Mouse (Mus musculus) urinary bladder, adult 2 months (tissue): Measurements from ENCODE around the gene Epb41. TPM values are rescaled to one million over a fixed set of nuclear protein-coding genes. Genes with fewer than 3 reads are reported as not detected.

Experiments
- DNase-seq: peaks from one replicate; pipeline ENCODE4 v3.0.0; 2022; ENCODE audit warnings: low spot score
- polyA plus RNA-seq: library from polyadenylated mRNA; depleted of rRNA; stranded (reverse); fragments of >200 nt; gene quantifications from 2 replicates; pipeline ENCODE4 v1.2.3, GENCODE M21; 2012; rRNA removed

Gene Epb41
- polyA plus RNA-seq: 61.2 and 66.1 TPM in 2 replicates

DNA sequence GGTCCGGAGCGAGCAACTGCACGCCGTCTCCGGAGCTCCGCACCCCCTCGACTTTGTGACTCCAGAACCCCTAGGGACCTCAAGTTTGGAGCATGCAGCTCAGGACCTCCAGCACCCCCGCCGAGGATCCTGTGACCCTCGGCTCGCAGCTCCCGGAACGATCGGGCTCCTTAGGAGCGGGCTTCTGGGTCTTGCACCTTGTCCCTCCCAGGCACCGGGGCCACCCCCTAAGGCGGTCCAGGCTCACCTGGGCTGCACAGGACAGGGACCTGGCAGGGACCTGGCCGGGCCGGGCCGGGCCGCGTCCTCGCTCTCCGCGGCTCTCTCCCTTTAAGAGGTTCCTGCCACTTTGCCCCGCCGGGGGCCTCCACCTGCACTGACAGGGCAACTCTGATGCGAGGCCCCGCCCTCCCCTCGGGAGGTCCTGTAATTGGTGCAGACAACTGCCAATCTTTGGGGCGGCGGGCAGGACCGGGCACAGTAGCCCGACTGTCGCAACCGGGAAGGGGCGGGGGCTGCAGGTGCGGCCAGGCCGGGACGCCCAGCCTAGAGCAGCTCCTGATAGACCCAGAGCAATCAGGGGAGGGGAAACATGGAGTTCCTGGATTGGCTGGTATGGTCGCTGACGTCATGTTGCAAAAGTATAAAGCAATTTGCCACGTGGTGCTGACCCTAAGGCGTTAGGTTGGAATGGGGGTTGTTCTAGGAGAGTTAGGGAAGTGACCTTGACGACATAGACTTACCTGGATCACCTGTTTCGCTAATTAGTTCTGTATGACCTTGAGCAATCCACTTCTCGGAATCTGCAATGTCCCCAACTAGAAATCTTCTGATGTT is at the start of gene Epb41:
Gene Epb41, minus strand, starts transcription at position 389 of the 837 bp plus-strand sequence.
- DNase-seq: peak; percentile 98

DNA sequence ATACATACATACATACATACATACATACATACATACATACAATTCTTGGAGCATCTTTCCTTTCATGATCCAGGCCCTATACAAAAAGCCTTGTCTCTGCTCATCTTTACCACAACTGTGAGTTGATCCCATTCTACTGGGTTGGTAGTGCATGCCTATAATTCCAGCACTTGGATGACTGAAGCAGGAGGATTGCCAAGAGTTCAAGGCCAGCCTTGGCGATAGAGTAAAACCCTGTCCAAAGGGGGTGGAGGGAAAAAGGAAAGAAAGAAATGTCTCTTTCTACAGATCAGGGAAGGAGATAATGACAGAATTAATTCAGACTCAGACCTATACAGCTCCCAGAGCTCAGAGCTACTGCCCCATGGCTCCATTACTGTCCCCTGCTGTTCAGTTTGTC is 48.0 kb upstream of the Epb41 start:
- no peak for DNase-seq

DNA sequence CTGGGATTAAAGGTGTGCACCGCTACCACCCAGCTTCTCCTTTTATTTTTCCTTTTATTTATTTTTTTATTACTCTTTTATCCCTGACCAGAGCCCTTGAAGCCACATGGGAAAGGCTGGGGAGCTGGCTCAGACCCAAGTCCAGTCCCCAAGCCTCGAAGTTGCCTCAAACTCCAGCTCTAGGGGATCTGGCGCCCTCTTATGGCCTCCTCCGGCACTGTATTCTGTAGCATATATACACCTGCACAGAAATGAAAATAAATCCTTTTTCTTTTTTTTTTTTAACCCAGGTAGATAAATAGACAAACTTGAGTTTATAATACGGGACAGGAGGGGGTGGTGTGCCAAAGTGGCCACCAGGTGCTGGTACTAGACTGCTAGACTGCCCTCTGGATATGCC is 46.6 kb upstream of the Epb41 start:
- no peak for DNase-seq

DNA sequence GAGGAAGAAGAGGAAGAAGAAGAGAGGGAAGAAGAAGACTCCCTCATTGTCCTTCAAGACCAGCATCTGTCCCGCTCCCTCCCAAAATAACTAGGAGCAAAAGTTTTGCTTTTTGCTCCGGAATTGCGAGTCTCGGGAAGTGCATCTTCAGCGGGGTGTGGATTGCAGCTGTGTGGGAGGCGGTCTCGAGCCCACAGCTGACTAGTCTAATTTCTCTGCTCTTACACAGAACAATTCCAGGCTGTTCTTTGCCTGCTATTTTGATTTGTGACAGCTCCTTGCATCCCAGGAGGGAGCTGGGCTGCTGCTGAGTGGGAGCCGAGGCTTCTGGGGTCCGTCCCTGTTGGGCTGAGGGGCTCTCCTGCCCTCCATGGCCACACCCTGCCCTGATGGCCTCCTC is 44.4 kb upstream of the Epb41 start:
- no peak for DNase-seq

DNA sequence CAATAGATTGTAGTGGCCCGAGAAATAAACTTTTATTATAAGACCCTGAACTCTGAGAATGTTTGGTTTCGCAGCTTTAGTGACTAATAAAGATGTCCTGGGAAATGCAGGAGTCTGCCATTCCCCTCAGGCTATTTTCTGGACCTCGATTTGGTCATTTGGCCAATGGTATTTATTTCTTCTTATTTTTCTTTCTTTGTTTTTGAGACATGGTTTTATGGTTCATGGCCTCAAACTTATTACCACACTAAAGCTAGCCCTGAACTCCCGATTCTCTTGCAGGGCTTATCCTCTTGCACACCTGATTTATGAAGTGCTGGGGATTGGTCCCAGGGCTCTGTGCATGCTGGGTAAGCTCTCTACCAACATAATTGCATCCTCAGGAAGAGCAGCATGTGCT is 41.2 kb upstream of the Epb41 start:
- no peak for DNase-seq

DNA sequence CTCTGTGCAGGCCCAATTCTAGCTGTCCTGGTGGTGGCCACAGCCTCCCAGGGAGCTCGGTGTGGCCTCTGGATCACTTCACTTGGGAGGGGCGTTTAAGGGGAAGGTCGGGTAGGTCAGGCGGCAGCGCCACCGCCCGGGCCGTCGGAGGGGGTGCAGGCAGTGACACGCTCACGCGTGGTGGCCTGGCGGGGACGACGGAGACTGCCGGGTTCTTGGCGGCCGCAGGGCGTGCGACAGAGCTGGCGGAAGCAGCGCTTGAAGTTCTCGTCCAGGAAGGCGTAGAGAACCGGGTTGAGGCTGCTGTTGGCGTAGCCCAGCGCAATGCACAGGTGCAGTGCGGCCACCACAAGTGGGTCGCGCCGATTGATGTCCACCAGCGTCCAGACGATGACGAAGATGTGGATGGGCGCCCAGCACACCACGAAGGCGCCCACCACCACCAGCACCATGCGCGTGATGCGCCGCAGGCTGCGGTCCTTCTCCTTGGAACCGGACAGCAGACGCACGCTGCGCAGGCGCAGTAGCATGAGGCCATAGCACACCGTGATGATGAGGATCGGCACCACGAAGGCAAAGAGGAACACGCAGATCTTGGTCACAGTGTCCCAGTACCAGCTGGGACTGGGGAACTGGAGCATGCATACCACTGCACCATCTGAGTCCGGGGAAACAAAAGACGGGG is 38.4 kb upstream of the Epb41 start:
- no peak for DNase-seq

DNA sequence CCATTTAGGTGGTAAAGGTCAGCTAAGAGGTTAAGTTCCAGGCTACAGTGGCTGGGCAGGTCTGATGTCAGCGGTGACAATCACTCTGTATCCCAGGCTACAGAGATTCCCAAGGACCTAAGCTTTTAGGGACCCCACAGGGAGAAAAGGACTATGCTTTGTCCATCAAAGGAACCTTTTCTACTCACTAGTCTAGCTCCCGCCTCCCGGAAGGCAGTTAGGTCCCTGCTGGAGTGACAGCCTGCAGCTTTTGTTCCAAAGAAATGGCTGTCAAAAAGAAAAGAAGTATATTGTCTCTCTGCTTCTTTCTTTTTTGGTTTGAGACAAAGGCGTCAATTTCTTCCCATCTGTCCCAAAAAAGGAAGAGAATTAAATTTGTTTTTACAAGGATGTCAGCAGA is 36.1 kb upstream of the Epb41 start:
- no peak for DNase-seq

DNA sequence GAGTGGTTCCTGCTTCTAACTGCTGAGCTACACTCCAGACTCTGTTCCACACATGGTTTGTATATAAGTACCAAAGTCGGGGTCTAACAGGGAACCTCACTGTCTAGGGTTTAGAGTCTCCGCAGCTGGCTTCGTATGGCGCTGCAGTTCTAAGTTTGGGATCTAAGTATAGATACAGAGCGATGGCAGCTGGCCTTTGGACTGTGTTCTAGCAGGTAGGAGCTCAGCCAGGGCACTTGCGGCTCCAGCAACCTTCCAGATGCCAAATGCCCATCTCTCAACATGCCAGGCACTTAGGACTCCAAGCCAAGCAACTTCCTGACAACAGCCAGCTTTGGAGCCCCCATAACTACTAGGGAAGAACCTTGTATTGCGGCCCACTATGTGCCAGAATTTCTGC is 33.1 kb upstream of the Epb41 start:
- DNase-seq: no peak

DNA sequence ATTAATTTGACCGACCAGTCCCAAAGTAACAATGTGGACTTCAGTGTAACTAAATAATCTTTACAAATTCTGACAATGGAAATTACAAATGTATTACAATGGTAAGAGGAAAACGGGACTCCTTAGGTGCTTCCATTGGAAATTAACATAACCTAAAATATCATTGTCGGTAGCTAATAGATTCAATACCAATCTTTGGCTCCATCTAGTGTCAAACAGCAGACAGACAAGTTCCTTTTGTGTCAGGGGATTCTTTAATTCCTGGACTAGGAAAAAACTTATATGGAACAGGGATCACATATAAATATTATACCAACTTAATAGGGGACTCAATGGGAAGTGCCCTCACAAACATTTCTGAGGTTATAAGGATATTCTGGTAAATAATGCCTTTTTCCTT is 26.0 kb upstream of the Epb41 start:
- DNase-seq: no peak

DNA sequence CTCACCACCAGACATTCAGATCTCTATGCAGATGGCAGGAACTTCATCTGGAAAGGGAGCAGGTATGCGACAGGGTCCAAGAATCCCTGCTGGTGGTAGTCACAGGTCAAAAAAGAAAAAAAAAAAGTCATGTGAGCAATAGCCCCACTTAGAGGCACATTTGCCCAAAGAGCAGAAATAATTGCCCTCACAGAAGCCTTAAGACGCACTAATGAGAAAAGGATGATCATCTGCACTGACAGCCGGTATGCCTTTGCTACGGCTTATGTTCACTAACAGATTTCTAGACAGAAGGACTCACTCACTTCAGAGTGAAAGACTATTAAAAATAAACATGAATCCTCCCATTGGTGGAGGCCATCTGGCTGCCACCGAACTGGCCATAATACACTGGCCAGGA is 24.4 kb upstream of the Epb41 start:
- DNase-seq: no peak

DNA sequence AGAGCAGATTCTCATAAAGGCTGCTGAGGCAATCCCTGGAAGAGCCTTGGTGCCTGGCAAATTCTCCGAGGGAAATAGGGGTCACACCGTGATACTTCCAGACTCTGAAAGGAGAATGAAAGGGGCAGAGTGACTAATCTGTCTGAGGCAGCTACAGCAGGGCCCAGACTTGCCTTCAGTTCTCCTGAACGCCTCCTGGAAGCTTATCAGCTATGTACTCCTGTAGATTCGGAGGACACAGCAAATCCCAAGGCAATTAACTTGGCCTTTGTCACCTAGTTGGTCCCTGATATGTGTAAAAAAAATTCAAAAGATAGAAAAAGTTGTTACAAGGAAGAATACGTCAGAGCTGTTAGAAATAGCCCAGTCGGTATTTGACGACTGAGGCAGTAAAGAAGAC is 19.9 kb upstream of the Epb41 start:
- no peak for DNase-seq

DNA sequence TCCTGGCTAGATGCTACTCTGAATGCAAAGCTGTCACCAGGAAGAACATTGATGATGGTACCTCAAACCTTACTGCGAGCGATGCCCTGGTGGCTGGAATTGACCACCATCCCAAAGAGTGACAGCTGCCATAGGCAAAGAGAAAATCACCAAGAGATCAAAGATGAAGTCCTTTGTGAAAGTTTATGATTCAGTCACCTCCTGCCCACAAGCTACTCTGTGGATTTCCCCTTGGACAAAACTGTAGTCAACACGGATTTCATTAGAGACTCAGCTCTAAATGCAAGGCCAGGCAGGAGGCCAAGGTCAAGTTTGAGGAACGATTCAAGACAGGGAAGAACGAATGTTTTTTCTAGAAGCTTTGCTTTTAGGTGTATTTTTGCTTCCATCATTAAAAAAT is 18.8 kb upstream of the Epb41 start:
- no peak for DNase-seq

DNA sequence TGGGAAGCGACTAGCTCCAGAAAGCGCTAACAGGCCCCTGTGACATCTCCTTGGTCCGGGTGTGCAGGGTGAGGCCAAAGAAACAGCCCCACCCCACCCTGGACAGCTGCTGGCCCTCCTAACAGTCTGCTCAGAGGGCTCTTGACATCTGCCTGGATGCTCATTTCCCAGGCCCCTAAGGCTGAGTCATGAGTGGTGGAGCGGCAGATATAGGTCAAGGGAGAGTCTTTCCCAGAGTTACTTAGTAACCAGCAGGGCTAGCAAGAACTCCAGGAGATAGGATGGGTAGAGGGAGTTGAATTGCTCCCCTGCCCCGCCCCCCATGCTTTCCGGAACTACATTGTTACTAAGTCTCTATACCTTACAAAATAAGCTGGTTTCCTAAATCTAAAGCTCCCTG is 18.0 kb upstream of the Epb41 start:
- no peak for DNase-seq

DNA sequence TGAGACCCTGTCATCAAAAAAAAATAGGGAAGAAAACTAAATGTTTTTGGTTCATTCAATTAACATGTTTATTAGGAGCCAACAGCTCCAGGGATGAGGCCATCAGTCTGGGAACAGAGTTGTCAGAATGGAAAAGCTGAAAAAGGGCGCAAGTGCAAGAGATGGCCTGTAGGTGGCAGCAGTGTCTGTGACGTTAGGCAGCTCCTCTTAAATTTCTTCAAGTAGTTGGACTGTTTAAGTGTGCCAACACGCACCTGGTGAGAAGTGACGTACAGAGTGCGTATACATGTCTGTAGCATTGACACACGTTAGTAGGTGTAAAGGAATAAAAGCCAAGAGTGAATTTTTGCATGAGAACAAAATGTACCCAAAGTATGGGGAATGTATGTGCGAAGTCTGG is 13.8 kb upstream of the Epb41 start:
- DNase-seq: no peak

DNA sequence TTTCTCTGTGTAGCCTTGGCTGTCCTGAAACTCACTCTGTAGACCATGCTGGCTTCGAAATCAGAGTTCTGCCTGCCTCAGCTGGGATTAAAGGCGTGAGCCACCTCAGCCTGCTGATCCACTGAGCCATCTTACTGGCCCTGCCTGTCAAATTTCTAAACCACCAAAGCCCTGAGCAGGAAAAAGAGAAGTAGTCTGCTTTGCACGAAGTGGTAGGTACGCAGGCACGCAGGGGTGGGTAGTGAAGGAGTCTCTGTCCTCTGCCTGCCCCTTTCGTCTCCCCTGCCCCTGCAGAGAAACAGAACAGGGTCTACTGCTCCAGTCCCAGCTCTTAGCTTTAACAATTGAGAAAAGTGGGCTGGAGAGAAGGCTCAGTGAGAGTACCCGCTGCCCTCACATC is 10.0 kb upstream of the Epb41 start:
- no peak for DNase-seq

DNA sequence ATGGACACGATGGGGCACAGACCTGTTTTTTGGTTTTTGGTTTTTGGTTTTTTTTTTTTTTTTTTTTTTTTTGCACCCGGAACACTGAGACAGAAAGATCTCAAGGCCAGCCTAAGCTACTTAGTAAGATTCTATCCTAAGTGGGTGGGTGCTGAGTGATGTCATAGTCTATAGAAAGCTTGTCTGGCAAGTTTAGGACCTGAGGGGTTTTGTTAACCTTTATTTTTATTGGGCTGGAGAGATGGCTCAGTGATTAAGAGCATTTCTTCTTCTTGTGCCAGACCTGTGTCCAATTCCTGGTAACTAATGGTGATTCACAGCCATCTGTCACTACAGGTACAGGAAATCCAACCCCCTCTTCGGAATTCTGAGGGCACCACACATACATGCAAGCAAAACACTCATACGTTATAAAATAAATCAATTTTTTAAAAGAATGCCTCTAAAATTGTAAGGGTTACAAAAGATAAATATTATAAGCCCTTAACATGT is 5.4 kb upstream of the Epb41 start:
- no peak for DNase-seq

DNA sequence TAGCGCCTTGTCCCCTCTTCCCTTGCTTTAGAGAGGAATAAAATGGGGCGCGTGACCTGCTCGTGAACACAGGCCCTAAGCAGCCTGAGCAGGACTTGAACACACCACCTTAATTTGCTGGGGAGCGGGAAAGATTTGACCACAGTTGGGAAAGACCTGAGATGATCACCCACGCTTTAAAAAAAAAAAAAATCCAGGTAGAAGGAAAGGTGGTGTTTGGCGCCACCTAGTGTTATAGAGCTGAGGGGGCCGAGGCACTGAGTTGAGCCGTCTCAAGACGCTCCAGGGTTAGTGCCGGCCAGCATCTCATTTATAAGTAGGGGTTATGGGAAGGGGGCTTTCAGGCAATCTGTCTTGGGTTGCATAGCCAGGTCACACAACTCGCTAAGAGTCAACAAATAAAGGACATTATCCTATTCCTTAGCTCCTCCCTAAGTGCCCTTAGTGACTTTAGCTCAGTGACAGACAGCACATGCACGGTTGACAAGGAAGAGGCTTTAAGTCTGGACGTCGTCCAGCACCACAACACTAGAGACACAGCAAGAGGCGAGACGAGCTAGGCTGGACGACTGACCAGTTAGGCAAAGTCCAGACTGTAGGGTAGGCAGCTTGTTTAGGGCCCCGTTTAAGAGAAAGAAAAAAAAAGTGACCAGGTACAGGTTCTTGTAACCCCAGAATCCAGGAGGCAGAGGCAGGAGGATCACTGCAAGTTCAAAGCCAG is 4.6 kb upstream of the Epb41 start:
- no peak for DNase-seq

DNA sequence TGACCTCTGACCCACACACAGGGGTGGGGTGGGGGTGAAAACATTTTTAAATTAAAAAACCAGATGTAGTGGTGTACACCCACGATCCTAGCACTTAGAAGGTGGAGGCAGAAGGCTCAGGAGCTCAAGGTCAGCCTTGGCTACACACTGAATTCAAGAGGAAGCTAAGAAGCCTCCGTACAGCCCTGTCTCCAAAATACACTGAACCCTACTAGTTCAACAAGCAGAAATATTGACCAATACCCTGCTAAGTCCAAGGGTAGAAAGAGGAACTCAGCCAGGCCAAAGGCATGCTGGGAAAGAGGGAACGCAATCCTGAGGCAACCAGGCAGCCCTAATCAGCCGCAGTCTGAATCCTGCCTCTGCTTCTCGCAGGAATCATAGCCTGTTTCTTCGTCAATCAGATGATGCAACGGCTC is 3.2 kb upstream of the Epb41 start:
- DNase-seq: no peak

DNA sequence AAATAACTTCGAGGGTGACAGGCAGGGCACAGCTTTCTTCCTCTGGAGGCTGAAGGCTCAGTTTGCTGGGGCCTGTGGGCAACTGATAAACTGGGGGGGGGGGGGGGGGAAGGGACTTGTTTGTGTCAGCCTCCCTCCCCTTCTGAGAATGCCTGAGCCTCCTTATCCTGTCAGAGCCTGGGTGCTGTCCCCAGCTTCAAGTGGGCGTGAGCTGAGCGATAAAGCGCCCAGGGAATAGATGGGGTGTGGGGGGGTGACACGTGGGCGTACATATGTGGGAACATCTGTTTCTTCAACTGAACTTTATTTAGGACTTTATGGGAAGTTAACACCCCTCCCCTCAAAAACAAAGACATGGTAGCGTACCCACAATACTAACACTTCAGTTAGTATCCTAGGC is 2.3 kb upstream of the Epb41 start:
- DNase-seq: no peak

DNA sequence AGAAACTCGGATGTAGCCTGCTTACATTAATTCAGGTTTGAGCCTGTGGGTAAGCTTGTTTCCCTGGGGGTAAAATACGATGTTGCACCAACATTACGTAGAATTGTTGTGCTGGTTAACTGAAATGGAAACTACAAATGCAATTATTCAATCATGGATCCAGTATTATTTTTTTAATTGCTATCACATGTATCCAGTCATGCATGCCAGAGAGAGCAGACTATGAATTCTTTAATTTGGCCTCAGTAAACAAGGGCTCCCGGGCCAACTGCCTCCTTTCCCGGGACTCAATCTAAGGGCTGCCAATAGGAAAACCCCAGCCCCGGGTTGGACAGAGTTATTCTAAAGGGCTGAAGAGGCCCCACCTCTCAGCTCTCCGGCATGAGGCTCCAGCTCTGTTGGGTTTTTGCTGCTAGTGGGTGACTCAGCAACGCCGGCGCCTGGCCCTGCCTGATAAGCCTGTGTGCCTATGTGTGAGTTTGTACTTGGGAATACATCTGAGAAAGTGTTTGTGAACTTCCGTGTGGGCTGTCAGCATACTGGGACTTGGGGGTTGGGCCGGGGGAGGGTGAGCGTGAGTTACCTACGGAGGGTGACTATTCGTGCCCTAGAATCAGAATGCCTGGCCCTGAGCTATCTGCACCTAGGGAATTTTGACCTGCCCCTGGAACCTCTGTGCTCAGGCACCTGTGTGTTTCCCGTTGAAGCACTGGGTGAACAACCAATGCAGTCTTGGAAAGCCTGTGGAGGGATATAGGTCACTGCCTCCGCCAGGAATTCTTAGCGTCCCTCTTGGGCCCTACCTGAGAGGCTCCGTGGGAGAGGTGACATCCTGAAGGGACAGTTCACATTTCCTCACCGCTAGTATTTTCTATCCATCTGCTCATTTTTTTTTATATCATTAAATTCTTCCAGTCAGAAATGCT is 1.6 kb upstream of the Epb41 start:
- DNase-seq: no peak

DNA sequence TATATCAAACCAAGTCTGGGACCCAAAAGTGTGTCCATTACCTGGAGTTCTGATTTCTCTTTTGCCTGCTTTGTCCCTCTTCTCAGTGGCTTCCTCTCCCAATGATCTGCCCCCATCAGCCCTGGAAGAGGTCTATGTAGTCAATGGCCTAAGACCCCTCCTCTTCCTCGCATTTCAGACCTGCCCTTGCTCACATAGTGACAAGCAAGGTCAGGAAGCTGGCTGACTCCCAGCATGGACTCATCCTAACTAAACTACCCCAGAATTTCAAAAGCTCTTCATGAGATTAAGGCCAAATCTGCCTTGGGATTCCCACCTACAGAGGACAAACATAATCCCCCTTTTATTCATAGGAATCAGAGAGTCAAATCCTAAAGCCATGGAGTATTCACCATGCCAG is 675 bp upstream of the Epb41 start:
- DNase-seq: no peak
